Mouse (Mus musculus) adrenal gland, adult (tissue): Measurements from ENCODE around the gene Ptpro.
"Not testable (repeated sequence)": the region's sequence is repeated elsewhere in the genome, so short reads cannot be mapped to it uniquely, and the experiment has no call there.

Experiments used
- DNase-seq, 2 experiments: peaks; one replicate each; pipeline ENCODE4 v3.0.0; 2022 to 2023; ENCODE audit warnings: low spot score in 1 of 2; ENCODE audit not compliant: inconsistent age in 2 of 2

The Ptpro gene

DNA sequence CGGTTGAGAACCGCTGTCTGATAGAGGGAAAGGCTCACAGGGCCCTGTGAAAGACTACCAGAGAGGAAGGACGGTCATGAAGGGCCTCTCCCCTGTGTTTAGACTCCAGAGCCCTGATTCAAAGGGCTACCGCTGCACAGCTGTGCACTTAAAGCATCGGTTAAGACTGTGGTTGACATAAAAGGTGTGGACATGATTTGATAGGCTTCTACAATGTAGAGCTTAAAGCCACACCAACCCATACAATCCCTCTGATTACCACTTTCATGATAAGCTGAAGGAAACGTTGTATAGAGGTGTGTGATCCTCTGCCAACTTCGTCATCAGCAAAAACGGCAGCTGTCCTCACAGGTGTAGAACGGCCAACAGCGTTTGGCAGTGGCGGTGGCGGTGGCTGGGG, 191.0 kb downstream of the Ptpro start:
- no peak for DNase-seq

DNA sequence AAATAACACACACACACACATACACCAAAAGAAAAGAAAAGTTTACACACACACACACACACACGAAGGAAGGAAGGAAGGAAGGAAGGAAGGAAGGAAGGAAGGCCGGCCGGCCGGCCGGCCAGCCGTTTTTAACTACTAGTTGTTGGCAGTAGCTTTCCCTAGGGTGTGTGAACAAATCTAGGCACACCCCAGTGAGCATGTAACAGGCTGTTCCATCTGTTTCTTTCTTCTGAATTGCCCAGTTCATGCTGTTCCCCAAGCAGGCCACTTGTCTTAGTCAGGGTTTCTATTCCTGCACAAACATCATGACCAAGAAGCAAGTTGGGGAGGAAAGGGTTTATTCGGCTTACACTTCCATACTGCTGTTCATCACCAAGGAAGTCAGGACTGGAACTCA, 194.0 kb downstream of the Ptpro start:
- DNase-seq: not testable (repeated sequence)

DNA sequence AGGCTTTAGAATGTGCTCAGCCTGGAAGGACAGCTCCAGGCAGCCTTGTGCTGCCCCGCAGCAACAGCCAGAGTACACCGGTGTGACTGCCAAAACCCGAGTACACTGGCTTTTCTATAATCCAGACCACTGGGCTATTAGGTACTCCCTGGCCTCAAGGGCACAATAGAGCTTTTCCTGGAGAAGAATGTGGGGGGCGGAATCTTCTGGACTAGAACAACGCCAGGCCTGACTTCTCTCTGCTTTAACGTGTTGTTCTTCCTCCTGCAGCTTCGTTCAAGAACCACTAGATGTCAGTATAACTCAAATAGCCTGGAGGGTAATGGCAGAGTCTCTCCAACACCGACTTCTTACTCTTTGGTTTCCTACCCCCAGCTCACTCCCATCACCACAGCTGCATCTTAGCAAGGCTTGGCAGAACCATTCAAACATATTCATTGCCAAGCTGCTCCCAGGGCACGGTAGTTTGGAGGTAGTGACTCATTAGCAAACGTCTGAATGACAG, 203.5 kb downstream of the Ptpro start:
- peak; percentile 37 to 84 for DNase-seq

DNA sequence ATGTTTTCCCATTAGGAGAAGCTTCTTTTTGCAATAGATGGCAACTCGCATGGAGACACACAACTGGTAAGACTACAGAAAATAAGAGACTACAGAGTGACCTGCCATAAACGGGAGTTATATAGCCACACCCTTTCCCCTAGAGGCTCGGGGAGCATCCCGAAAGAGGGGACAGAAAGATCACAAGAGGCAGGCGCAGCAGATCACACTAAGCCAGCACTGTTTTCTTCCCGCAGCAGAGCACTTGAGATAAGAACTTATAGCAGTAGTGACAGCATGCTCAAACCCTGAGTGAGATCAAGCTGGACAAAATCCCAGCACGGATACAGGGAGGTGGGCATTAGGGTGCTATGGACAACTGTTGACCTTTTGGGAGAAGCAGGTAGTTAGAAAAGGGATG, 203.9 kb downstream of the Ptpro start:
- DNase-seq: no peak

DNA sequence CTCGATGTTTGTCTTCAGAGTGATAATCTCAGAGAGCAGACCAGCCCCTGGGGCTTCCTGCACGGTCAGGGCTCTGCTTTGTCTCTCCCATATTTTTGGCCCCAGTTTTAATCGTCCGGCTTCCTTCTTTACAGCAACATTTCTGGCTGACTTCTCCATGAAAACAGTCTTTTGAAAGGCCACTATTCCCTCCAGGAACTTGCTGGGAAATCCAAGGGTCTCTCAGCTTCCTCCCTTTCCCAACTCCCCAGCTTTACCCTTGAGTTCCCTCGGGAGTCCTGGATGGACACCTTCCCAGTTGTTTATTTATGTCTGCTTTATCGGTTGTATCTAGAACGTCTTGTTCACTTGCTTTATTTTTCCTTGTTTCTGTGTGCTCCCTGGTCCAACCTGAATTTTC, 205.1 kb downstream of the Ptpro start:
- DNase-seq: no peak

DNA sequence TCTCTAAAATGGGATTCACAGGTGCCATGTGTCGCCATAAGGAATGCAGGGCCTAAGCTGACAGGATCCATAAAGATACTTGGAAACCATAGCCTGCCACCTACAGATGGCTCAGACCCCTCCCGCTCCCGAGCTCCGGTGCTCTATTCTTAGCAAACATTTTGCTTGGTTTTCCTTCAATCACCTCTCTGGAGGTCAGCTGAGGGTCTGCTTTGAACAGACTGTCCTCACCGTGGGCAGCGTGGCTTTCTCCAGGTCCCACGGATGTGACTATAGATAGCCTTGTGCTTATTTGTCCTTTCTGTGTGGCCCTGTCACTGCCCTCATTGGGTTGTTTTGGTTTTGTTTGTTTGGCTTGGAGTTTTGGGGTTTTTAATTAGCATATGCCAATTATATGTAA, 206.0 kb downstream of the Ptpro start:
- no peak for DNase-seq

DNA sequence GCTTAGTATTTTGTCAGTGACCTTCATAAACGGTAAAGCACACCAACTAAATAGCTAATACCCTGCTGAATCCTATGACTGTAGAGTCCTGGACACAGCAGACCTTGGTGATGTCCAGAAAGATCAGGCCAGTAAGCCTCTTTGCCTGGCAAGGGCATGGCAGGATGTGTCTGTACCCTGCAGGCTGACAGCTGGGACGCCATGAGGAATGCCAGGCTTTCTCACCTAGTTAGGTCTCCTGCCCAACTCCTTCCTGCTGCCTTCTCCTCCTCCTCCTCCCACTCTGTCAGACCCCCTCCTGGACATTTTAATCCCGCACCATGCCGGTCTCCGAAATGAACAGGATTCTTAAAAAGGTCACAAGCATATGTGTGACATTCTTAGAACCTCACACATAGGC, 211.7 kb downstream of the Ptpro start:
- DNase-seq: no peak

DNA sequence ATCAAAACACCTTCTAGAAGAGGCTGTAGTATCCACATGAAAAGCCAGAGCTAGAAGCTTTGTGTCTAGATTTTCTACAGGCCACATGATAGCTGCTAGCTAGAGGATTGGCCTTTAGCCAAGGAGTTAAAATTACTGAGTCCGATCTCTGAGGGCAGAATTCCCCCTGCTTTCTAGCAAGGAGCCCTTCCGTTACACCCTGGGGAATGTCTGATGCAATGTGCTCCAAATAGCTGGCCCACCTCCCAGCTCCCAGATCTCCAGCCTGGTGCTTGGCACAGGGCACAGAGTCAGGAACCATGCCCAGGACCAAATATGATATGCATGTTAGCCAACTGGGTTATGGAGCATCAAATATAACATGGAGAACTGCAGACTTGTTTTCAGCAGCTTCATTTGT, 213.1 kb downstream of the Ptpro start:
- DNase-seq: peak; percentile 51 to 82

DNA sequence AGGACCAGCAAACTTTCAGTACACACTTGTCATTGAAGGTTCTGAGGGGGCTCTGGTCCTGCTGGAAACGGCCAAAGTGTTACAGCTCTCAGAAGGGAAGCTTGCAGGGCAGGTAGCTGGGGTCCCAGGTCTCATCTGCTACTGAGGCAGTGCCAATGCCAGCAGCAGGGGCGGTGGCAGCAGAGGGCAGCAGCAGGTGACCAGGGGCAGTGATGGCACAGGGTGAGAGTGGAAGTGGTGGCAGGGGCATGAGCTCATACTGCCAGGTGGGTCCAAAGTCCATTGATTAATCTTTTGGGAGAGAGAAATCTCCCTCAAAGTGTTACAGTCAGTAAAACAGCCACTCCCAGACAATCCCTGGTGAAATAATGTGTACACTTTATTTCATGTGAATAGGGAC, 214.1 kb downstream of the Ptpro start:
- DNase-seq: peak in 1 of 2 experiments; percentile 16

DNA sequence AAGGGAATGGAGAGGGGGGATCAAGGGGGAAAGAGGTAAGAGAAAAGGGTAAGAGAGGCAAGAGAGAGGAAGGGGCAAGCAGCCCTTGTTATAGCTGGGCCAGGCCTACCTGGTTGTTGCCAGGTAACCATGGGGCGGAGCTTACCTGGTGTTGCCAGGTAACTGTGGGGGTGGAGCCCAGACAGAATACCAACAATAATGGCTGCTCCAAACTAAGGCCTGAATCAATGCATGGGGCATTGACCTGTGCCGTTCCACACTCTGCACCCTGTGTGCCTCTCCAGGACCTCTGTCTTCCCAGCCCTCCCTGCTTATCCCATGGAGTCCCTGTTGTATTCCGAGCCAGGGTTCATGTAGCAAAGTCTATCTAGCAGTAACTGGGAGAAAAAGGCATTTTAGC, 215.6 kb downstream of the Ptpro start:
- no peak for DNase-seq

DNA sequence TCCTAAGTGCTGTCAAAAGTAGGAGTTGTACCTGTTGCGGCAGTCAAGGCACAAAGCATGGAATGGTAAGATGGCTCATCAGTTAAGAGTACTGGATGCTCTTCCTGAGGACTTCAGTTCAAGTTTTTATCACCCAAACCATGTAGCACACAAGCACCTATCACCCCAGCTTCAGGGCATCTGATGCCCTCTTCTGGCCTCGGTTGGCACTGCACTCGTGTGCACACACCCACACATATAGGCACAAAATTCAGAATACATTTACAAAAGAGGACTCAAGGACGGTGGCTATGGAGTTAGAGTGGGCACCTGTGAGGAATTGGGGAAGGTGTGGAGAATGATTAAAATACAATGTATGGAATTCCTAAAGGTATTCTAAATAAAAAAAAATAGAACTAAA, 217.4 kb downstream of the Ptpro start:
- DNase-seq: no peak

DNA sequence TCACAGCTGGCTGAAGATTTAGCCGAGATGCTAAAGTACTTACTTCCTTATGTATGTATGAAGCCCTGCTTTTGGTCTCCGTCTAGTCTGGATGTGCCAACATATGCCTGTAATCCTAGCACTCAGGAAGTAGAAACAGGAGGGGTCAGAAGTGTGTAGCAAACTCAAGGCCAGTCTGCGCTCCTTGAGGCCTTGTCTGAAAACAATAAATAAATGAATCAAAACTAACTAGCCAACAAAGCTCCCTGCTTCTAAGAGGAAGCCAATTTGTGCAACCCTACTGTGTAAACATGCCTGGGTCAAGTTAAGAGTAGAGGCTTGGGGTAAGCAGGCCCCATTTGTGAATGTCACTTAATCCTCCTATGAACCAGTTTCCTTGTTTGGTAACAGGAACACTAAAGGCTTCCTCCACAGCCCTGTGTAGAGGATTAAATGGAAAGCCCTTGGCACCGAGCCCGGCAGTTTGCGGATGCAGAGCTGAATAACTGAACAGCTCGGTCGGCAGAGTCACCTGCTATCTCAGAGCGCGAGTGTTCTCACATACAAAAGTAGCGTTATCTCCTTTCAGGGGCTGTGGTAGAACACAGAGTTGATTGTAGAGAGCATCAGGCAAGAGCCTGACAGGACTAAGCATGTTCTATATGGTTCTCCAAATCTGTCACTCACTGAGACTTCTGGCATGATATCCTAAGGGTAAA, 218.9 kb downstream of the Ptpro start:
- DNase-seq: peak; percentile 79 to 93

DNA sequence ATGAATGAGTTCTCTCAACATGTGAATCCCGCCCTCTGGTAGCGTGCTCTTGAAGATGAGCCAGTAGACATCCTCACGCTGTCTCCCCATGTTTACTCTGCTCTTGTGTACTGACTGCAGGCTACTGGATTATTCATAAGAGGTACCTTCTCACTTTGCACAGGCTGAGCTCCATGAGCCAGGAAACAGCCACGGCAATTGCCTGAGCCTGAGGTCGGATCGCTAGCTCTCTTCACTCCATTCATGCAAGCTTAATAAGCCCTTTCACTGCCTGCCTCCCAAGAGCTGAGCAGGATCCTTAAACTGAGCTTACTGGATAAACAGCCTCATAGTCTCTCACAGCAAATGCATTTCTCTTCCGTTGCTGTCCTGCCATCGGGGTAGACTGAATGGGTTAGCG, 220.0 kb downstream of the Ptpro start:
- DNase-seq: no peak

DNA sequence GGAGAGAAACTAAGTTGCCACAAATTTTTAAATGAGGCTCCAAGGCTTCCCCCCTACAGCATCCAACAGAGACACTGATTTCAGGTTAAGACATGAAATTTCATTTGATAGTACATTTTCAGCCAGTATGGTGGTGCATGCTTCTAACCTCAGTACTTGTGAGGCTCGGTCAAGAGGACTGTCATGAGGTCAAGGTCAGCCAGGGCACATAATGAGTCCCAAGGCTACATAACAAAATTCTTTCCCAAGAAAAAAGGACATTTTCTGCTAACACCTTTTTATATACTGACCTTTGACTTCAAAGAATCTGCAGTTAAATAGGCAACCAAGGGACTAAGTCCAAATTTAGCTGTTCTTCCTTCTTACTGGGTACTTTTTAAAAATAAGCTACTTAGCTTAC, 221.3 kb downstream of the Ptpro start:
- no peak for DNase-seq

DNA sequence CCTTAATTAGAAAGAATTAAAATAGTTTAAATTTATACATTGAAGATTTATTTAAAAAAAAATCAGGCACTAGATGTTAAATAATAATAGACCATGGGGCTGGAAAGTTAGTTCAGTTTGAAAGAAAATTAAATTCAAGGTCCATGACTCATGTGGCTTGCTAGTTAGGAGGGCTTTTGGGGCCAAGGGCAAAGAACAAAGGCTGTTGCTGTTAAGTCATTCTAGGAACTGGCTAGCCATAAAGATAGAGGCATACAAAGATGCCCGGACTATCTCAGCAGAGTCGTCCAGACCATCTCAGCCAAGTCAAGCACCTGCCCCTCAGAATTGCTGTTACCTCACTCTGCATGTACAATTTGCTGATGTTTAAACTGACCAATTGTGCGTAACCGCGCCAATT, 223.6 kb downstream of the Ptpro start:
- DNase-seq: peak in 1 of 2 experiments; percentile 52

DNA sequence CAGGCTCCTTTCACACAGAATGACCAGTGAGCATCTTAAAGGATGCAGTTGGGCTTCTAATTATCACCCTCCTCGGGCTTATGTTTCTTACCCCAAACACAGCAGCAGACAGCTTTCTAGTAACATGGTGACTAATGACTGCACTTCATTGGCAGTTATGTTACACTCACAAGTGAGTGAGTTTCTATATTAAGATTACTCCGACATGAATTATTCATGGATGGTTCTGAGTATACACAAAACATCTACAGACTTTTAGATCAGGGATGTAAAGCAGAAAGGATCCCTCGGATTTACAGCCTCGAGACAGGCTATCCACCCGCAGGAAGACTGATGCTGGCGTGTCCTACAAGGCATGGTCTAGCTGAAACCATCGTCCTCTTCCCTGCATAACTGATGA, 230.8 kb downstream of the Ptpro start:
- no peak for DNase-seq

DNA sequence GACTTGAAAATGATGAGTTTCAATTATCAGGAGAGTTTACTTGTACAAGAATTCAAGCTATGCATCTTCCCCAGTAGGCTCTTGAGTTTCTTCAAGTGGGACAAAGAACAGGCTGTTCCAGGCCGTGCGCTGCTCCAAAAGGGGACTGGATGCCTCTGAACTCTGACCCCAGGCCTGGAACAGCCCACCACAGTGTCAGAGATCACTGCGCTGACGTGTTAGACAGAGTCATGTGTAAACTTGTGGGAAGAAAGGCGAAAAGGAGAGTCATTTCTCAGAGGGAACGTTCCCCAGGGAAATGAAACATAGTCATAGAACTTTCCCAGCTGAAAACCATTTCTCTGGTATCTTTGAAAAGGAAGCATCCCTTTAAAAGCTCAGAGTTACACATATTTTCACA, 235.3 kb downstream of the Ptpro start:
- peak in 1 of 2 experiments; percentile 39 for DNase-seq

DNA sequence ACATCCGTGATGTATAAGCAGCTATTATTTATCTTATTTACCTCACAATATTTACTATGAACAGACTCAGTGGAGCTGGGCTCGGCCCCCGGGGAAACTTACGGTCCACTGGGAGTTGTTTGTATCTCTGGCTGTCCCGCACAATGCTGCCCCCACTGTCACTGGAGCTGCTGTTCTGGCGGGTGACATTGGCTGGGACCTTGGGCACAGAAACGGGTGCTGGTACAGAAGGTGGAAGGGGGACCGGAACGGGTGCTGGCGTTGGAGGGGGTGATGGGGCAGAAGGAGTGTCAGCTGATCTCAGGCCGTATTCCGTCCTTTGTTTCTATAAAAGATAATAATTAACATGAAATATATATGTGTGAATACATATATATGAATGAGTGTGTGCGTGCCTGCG, 238.0 kb downstream of the Ptpro start:
- no peak for DNase-seq

DNA sequence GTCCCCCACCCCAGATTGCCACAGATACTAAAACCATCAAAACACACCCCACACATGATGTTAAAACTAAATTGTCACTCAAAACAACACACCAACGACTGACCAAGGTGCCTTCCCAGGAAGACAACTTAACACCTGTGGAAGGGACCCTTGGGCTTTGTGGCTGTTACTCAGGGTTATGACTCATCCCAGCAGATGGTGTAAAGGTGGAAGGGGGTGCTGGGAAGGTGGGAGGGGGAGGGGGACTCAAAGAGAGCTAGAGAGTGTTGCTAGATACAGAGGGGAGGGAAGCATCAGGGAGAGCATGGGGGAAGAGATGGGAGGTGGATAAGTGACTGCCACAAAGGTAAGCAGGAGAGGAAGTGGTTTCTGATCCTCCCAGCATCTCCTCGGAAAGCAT, 239.5 kb downstream of the Ptpro start:
- no peak for DNase-seq

DNA sequence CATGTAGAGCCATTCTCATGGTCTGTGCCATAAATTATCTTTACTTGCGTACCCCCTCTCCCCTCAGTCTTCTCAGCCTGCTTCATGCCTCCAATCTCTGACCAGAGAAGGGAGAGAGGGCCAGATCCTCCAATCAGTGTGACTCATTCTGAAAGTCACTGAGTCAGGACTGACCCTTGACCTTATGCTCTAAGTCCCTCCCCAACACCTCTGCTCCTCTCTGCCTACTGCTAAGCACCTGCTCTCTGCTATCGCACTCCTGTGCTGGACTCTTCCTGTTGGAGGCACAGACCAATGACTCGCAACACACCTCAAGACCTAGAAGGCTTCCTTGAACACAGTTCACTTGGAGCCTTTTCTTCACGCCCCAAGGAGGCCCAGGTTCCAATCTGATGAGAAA, 240.5 kb downstream of the Ptpro start:
- DNase-seq: no peak

DNA sequence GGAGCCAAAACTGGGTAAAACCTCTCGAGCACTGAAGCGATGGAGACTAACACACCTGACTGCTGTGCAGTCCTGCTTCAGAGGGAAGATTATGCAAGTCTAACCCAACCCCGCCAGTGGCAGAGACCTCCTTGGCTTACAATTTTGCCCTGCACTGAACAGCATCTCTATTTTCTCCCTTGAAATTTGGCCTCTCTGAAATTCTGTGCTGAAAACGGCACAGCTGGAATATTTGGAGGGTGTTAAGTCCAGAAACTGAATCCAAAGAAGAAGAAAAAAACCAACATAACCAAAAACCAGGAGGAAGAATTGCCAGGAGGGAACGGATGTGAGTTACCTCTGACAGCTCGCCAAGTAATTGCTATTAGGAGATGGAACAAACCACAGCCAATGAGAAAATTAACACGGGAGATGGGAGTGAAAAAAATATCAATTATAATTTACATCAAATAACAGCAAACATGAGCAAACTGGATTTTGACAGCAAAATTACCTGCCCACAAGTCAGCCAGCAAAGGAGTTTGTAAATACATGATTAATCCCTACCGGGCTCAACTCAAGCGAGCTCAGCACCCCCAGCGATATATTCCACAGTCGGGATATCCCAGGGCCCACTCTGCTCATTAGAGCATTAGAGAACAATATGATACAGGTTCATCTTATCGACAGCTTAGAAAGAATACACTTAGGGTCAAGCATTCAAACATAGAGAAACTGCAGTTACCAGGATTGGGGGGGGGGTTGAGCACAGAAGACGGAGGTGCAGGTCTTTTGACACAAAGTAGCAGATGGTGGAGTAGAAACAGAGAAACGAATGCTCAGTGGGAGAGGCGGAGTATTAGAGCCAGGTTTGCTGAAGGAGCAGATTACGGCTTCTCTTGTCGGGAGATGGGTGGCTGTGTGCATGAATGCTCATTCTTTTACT, 241.4 kb downstream of the Ptpro start:
- no peak for DNase-seq

DNA sequence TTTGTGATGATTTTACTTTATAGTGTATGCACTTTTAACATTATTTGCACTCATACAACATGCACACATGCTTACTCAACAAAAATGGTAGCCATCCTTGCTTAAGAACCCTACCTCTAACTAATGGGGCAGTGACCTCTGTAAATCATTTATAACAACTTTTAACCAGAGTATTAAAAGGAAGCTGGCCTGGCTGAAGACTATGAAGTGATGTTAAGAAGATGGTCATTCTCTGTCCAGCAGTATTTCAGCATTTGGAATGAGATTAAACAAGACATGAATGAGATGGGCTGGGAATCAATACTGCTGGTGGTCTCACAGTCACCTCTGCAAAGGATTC, 242.0 kb downstream of the Ptpro start:
- DNase-seq: no peak
